Mouse (Mus musculus) limb, embryonic 14.5 days (tissue): Measurements from ENCODE around the gene Inmt. TPM values are rescaled to one million over a fixed set of nuclear protein-coding genes. Genes with fewer than 3 reads are reported as not detected.

Experiments used
- ATAC-seq: fragments of 200-750 bp; cut with Nextera tagmentation; 2 replicates; pipeline ENCODE4 v1.8.0; 2017; ENCODE audit warnings: low read depth, moderate number of reproducible peaks, moderate TSS enrichment; ENCODE audit not compliant: low FRiP score
- DNase-seq: peaks from one replicate; pipeline ENCODE4 v3.0.0-alpha.2; 2015; ENCODE audit warnings: low spot score
- H3K27ac ChIP-seq: fragments of 300-500 bp; sonication (generic); replicated peaks from 2 replicates; pipeline ENCODE4 v1.5.1; 2014; ENCODE audit warnings: low read depth, mild to moderate bottlenecking, low read length, moderate library complexity, mixed read lengths
- H3K27me3 ChIP-seq: fragments of 300-500 bp; sonication (generic); 2 replicates; pipeline ENCODE4 v1.6.1; 2014; ENCODE audit warnings: low read length, mixed read lengths; ENCODE audit not compliant: control insufficient read depth, insufficient read depth
- H3K36me3 ChIP-seq: fragments of 300-500 bp; sonication (generic); 2 replicates; pipeline ENCODE4 v1.6.1; 2014; ENCODE audit warnings: mild to moderate bottlenecking, low read length, moderate library complexity, mixed read lengths; ENCODE audit not compliant: control insufficient read depth, insufficient read depth
- H3K4me1 ChIP-seq: fragments of 300-500 bp; sonication (generic); 2 replicates; pipeline ENCODE4 v1.6.1; 2014; ENCODE audit warnings: antibody characterized with exemption, low read length, mixed read lengths; ENCODE audit not compliant: control insufficient read depth, insufficient read depth
- H3K4me2 ChIP-seq: fragments of 300-500 bp; sonication (generic); replicated peaks from 2 replicates; pipeline ENCODE4 v1.6.1; 2014; ENCODE audit warnings: low read depth, mild to moderate bottlenecking, low read length, moderate library complexity; ENCODE audit not compliant: severe bottlenecking
- H3K4me3 ChIP-seq: fragments of 300-500 bp; sonication (generic); replicated peaks from 2 replicates; pipeline ENCODE4 v1.5.1; 2014; ENCODE audit warnings: low read length
- H3K9ac ChIP-seq: fragments of 300-500 bp; sonication (generic); 2 replicates; pipeline ENCODE4 v1.6.1; 2014; ENCODE audit warnings: mild to moderate bottlenecking, low read depth, low read length, moderate library complexity; ENCODE audit not compliant: severe bottlenecking
- H3K9me3 ChIP-seq: fragments of 300-500 bp; sonication (generic); 2 replicates; pipeline ENCODE4 v1.6.1; 2016; ENCODE audit warnings: low read length; ENCODE audit not compliant: control insufficient read depth
- POLR2A ChIP-seq: fragments of 200-500 bp; IDR thresholded peaks from 2 replicates; pipeline ENCODE4 v1.8.0; 2012; ENCODE audit warnings: inconsistent platforms, mild to moderate bottlenecking, moderate library complexity, borderline replicate concordance; ENCODE audit not compliant: insufficient read depth, insufficient read length; ENCODE audit errors: extremely low read depth
- WGBS: fragments of 180-500 bp; shearing (Covaris S2); extraction: QIAGEN DNeasy Blood & Tissue Kit; methylation state at CpG from one replicate; pipeline ENCODE4 v1.1.7; 2014; 5-methylcytosine and 5-hydroxymethylcytosine counted together
- polyA plus RNA-seq, 2 experiments: library from polyadenylated mRNA; depleted of rRNA in 1 of 2; stranded (reverse) in 1 of 2; unstranded in 1 of 2; fragments of >200 nt; fragmentation: Nextera tagmentation in 1 of 2; extraction: Ambion mirVana in 1 of 2; gene quantifications; 2 replicates each; pipeline versions ENCODE4 v1.2.1 to v1.2.3; 2012 to 2014

The Inmt gene
- polyA plus RNA-seq, 2 experiments, result 0.33 to 0.52 TPM

GRCm38 (mm10) chr6:55169818-55170217 lies 5.0 kb downstream of the Inmt start:
- no peak overlapping the region for H3K9ac ChIP-seq
- no peaks in the 10 kb centered on the region for H3K9me3 ChIP-seq
- no peak for TF ChIP-seq POLR2A
- WGBS, result 70% methylated on average over 5 of the region's 5 CpGs
- DNase-seq (no peak), ATAC-seq (no peak)
- no peaks in the 10 kb centered on the region for H3K27me3 ChIP-seq
- 0 out of 2 replicates have a peak, but pooled peaks cover 3% of the 10 kb centered on the region for H3K4me1 ChIP-seq
- no peak overlapping the region for H3K4me2 ChIP-seq
- H3K4me3 ChIP-seq, result no peak overlapping the region
- H3K36me3 ChIP-seq, result no peaks in the 10 kb centered on the region
- H3K27ac ChIP-seq, result no peak overlapping the region

GRCm38 (mm10) chr6:55166777-55167463 lies 7.9 kb downstream of the Inmt start:
- H3K9ac ChIP-seq, result no peak overlapping the region
- WGBS, result 56% methylated on average over 7 of the region's 7 CpGs
- no peaks in the 10 kb centered on the region for H3K9me3 ChIP-seq
- no peak overlapping the region for H3K4me3 ChIP-seq
- no peaks in the 10 kb centered on the region for H3K4me1 ChIP-seq
- ATAC-seq (no peak), DNase-seq (peak; percentile 87)
- H3K27me3 ChIP-seq, result no peaks in the 10 kb centered on the region
- H3K4me2 ChIP-seq, result no peak overlapping the region
- H3K27ac ChIP-seq, result no peak overlapping the region
- no peaks in the 10 kb centered on the region for H3K36me3 ChIP-seq
- TF ChIP-seq POLR2A, result no peak

- Histone ChIP-seq H3K4me3 (no peak overlapping the region), H3K27ac (no peak overlapping the region), H3K36me3 (no peaks in the 10 kb centered on the region), H3K9me3 (no peaks in the 10 kb centered on the region), H3K4me2 (no peak overlapping the region), H3K27me3 (no peaks in the 10 kb centered on the region; the same call in 1 of the 2 replicates), H3K9ac (no peak overlapping the region), H3K4me1 (no peaks in the 10 kb centered on the region)
- 80% methylated on average over 8 of the region's 8 CpGs for WGBS
- no peak for DNase-seq
- ATAC-seq, result no peak
- no peak for TF ChIP-seq POLR2A
These were observed 11.7 kb downstream of the Inmt start for GRCm38 (mm10) chr6:55163046-55163584.

GRCm38 (mm10) chr6:55161311-55161761 lies 13.5 kb downstream of the Inmt start:
- no peak overlapping the region for H3K4me2 ChIP-seq
- no peak overlapping the region for H3K4me3 ChIP-seq
- no peak for TF ChIP-seq POLR2A
- no peaks in the 10 kb centered on the region for H3K9me3 ChIP-seq
- 74% methylated on average over 5 of the region's 5 CpGs for WGBS
- H3K36me3 ChIP-seq, result no peaks in the 10 kb centered on the region
- no peak overlapping the region for H3K27ac ChIP-seq
- no peak for ATAC-seq
- H3K9ac ChIP-seq, result no peak overlapping the region
- DNase-seq, result no peak
- H3K27me3 ChIP-seq, result no peaks in the 10 kb centered on the region; the same call in 1 of the 2 replicates
- no peaks in the 10 kb centered on the region for H3K4me1 ChIP-seq

- WGBS, result 82% methylated on average over 1 of the region's 1 CpGs
- Histone ChIP-seq H3K9ac (no peak overlapping the region), H3K4me1 (no peaks in the 10 kb centered on the region), H3K36me3 (no peaks in the 10 kb centered on the region), H3K9me3 (no peaks in the 10 kb centered on the region), H3K27me3 (no peaks in the 10 kb centered on the region; the same call in 1 of the 2 replicates), H3K4me3 (no peak overlapping the region), H3K27ac (no peak overlapping the region), H3K4me2 (no peak overlapping the region)
- DNase-seq, result no peak
- no peak for ATAC-seq
- no peak for TF ChIP-seq POLR2A
These were observed 15.6 kb downstream of the Inmt start for GRCm38 (mm10) chr6:55159256-55159655.
